Mouse (Mus musculus): ENCODE measurements at regions not wholly inside any gene's neighbourhood (a gene's known extent, or its start where the extent isn't known, plus 50 kb on each side); places are given as distances from the start of the nearest gene placed in this dataset.
"Not testable (repeated sequence)": the region's sequence is repeated elsewhere in the genome, so short reads cannot be mapped to it uniquely, and the experiment has no call there.

GRCm38 (mm10) chr6:18566934-18567333, 52.3 kb upstream of the Cttnbp2 start:
- H3K36me3 ChIP-seq (ENCODE audit: control insufficient read depth, insufficient read depth, low read length); ATAC-seq (ENCODE audit: low FRiP score, low TSS enrichment); H3K4me1 ChIP-seq (ENCODE audit: control insufficient read depth, insufficient read depth, low read length); H3K4me2 ChIP-seq (ENCODE audit: low read length); H3K9me3 ChIP-seq (ENCODE audit: control insufficient read depth, low read length); DNase-seq; H3K4me3 ChIP-seq (replicated peaks; ENCODE audit: low read depth, low read length); H3K27ac ChIP-seq (replicated peaks; ENCODE audit: low read depth, low read length); H3K27me3 ChIP-seq (ENCODE audit: control insufficient read depth, insufficient read depth, low read length); H3K9ac ChIP-seq (replicated peaks; ENCODE audit: low read length): not testable (repeated sequence)
- WGBS: 88% methylated on average over 2 of the region's 2 CpGs

- Histone ChIP-seq H3K27ac (replicated peaks; ENCODE audit: low read depth, low read length) (no peak overlapping the region), H3K9ac (replicated peaks; ENCODE audit: low read length) (no peak overlapping the region), H3K4me3 (replicated peaks; ENCODE audit: low read depth, low read length) (no peak overlapping the region), H3K36me3 (ENCODE audit: control insufficient read depth, insufficient read depth, low read length) (no peaks in the 10 kb centered on the region), H3K4me2 (ENCODE audit: low read length) (no peak overlapping the region), H3K4me1 (ENCODE audit: control insufficient read depth, insufficient read depth, low read length) (no peaks in the 10 kb centered on the region), H3K9me3 (ENCODE audit: control insufficient read depth, low read length) (no peaks in the 10 kb centered on the region), H3K27me3 (ENCODE audit: control insufficient read depth, insufficient read depth, low read length) (no peaks in the 10 kb centered on the region)
- ATAC-seq (ENCODE audit: low FRiP score, low TSS enrichment): no peak
- DNase-seq: no peak
- WGBS: 85% methylated on average over 2 of the region's 2 CpGs
These were observed 54.6 kb upstream of the Cttnbp2 start for GRCm38 (mm10) chr6:18569221-18569620.

DNA sequence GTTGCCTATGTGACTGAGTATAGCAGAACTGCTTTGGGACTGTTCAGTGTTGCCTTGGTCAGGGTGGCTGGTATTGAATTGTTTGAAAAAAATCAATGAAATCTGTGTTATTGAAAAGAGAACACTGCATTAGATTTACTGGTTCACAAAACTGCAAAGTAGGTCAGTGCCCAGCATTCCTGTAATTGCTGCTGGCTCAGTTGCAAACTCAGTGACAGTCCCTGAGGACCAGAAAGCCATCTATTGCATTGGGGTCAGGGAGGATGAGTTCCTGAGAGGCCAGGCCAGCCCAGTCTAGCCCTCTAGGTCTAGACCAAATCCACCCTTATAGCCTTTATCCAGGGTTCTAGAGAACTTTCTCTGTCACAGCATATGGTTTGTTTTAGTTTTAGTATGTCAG, 63.9 kb upstream of the Cttnbp2 start:
- Histone ChIP-seq H3K27me3 (ENCODE audit: control insufficient read depth, insufficient read depth, low read length) (no peaks in the 10 kb centered on the region), H3K36me3 (ENCODE audit: control insufficient read depth, insufficient read depth, low read length) (no peaks in the 10 kb centered on the region), H3K9me3 (ENCODE audit: control insufficient read depth, low read length) (no peaks in the 10 kb centered on the region), H3K27ac (replicated peaks; ENCODE audit: low read depth, low read length) (no peak overlapping the region), H3K4me2 (ENCODE audit: low read length) (no peak overlapping the region), H3K9ac (replicated peaks; ENCODE audit: low read length) (no peak overlapping the region), H3K4me1 (ENCODE audit: control insufficient read depth, insufficient read depth, low read length) (no peaks in the 10 kb centered on the region), H3K4me3 (replicated peaks; ENCODE audit: low read depth, low read length) (no peak overlapping the region)
- no peak for DNase-seq
- no peak for ATAC-seq (ENCODE audit: low FRiP score, low TSS enrichment)

GRCm38 (mm10) chr6:18589436-18589835, 74.8 kb upstream of the Cttnbp2 start:
- ATAC-seq (ENCODE audit: low FRiP score, low TSS enrichment): no peak
- no peak for DNase-seq
- no peaks in the 10 kb centered on the region for H3K4me1 ChIP-seq (ENCODE audit: control insufficient read depth, insufficient read depth, low read length)

GRCm38 (mm10) chr6:18596680-18597079, 82.0 kb upstream of the Cttnbp2 start:
- no peaks in the 10 kb centered on the region for H3K9me3 ChIP-seq (ENCODE audit: control insufficient read depth, low read length)
- no peak overlapping the region for H3K4me2 ChIP-seq (ENCODE audit: low read length)
- no peaks in the 10 kb centered on the region for H3K36me3 ChIP-seq (ENCODE audit: control insufficient read depth, insufficient read depth, low read length)
- ATAC-seq (ENCODE audit: low FRiP score, low TSS enrichment) (peak; percentile 80), DNase-seq (peak; percentile 45)
- H3K27ac ChIP-seq (replicated peaks; ENCODE audit: low read depth, low read length): no peak overlapping the region
- H3K27me3 ChIP-seq (ENCODE audit: control insufficient read depth, insufficient read depth, low read length): no peaks in the 10 kb centered on the region
- H3K4me1 ChIP-seq (ENCODE audit: control insufficient read depth, insufficient read depth, low read length): no peaks in the 10 kb centered on the region
- no peak overlapping the region for H3K4me3 ChIP-seq (replicated peaks; ENCODE audit: low read depth, low read length)
- H3K9ac ChIP-seq (replicated peaks; ENCODE audit: low read length): no peak overlapping the region
- 59% methylated on average over 5 of the region's 5 CpGs for WGBS

More at GRCm38 (mm10) chr6:18589436-18589835, 74.8 kb upstream of the Cttnbp2 start:
- Histone ChIP-seq H3K4me2 (ENCODE audit: low read length) (no peak overlapping the region), H3K9ac (replicated peaks; ENCODE audit: low read length) (no peak overlapping the region), H3K36me3 (ENCODE audit: control insufficient read depth, insufficient read depth, low read length) (no peaks in the 10 kb centered on the region), H3K9me3 (ENCODE audit: control insufficient read depth, low read length) (no peaks in the 10 kb centered on the region), H3K27ac (replicated peaks; ENCODE audit: low read depth, low read length) (no peak overlapping the region), H3K27me3 (ENCODE audit: control insufficient read depth, insufficient read depth, low read length) (no peaks in the 10 kb centered on the region), H3K4me3 (replicated peaks; ENCODE audit: low read depth, low read length) (no peak overlapping the region)

- H3K9ac ChIP-seq (replicated peaks; ENCODE audit: low read length): no peak overlapping the region
- DNase-seq (no peak), ATAC-seq (ENCODE audit: low FRiP score, low TSS enrichment) (no peak)
- no peak overlapping the region for H3K27ac ChIP-seq (replicated peaks; ENCODE audit: low read depth, low read length)
- H3K4me3 ChIP-seq (replicated peaks; ENCODE audit: low read depth, low read length): no peak overlapping the region
- no peaks in the 10 kb centered on the region for H3K27me3 ChIP-seq (ENCODE audit: control insufficient read depth, insufficient read depth, low read length)
- no peak overlapping the region for H3K4me2 ChIP-seq (ENCODE audit: low read length)
- no peaks in the 10 kb centered on the region for H3K36me3 ChIP-seq (ENCODE audit: control insufficient read depth, insufficient read depth, low read length)
- no peaks in the 10 kb centered on the region for H3K9me3 ChIP-seq (ENCODE audit: control insufficient read depth, low read length)
- WGBS: 80% methylated on average over 4 of the region's 4 CpGs
- no peaks in the 10 kb centered on the region for H3K4me1 ChIP-seq (ENCODE audit: control insufficient read depth, insufficient read depth, low read length)
These were observed 85.0 kb upstream of the Cttnbp2 start for GRCm38 (mm10) chr6:18599626-18600025.

GRCm38 (mm10) chr6:18601926-18602325, 87.3 kb upstream of the Cttnbp2 start:
- DNase-seq (no peak), ATAC-seq (ENCODE audit: low FRiP score, low TSS enrichment) (no peak)
- Histone ChIP-seq H3K4me3 (replicated peaks; ENCODE audit: low read depth, low read length) (no peak overlapping the region), H3K4me2 (ENCODE audit: low read length) (no peak overlapping the region), H3K4me1 (ENCODE audit: control insufficient read depth, insufficient read depth, low read length) (no peaks in the 10 kb centered on the region), H3K9me3 (ENCODE audit: control insufficient read depth, low read length) (no peaks in the 10 kb centered on the region), H3K27ac (replicated peaks; ENCODE audit: low read depth, low read length) (no peak overlapping the region), H3K9ac (replicated peaks; ENCODE audit: low read length) (no peak overlapping the region), H3K36me3 (ENCODE audit: control insufficient read depth, insufficient read depth, low read length) (no peaks in the 10 kb centered on the region), H3K27me3 (ENCODE audit: control insufficient read depth, insufficient read depth, low read length) (no peaks in the 10 kb centered on the region)
- 75% methylated on average over 7 of the region's 7 CpGs for WGBS

DNA sequence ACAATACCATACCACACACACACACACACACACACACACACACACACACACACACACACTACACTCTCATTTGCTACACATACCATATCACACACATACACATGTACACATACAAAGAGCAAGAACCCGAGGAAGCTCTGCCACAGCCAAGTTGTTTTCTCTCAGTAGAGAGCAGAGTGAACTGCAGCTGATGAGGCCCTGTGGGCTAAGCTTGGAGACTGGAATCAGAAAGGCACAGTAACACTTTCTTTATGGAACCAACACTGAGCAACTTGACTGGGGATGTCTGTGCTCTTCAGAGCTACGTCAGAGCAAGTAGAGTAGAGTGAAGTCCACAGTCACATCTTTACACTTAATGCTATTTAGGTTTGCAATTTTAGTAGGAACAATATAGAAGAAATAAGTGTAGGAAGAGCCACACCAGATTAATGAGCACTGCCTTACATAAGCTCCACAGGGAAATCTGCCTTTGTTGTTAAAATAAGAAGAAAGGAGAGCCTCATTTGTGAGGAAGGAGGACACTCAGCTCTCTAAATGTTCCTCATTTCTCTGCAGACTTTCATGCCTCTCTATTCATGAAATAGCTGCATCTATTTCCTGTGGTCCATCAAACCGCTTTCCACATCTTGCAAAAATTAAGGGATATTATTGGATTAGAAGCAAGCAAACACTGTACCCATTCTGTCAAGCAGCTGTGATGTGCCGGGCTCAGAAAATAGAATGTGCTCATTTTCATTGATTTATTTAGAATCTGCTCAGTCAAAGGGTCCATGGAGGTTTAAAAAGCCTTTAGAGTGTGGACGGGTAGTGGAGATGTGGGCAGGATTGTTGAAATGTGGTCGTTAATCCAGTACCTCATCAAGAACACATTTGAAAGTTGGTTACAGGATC, 107.0 kb upstream of the Cttnbp2 start:
- Histone ChIP-seq H3K27me3 (ENCODE audit: control insufficient read depth, insufficient read depth, low read length) (no peaks in the 10 kb centered on the region), H3K27ac (replicated peaks; ENCODE audit: low read depth, low read length) (peak overlapping the region; percentile 34; the same call in 1 of the 2 replicates), H3K4me3 (replicated peaks; ENCODE audit: low read depth, low read length) (no peak overlapping the region), H3K36me3 (ENCODE audit: control insufficient read depth, insufficient read depth, low read length) (no peaks in the 10 kb centered on the region), H3K9ac (replicated peaks; ENCODE audit: low read length) (no peak overlapping the region), H3K4me2 (ENCODE audit: low read length) (no peak overlapping the region), H3K9me3 (ENCODE audit: control insufficient read depth, low read length) (no peaks in the 10 kb centered on the region), H3K4me1 (ENCODE audit: control insufficient read depth, insufficient read depth, low read length) (no peaks in the 10 kb centered on the region)
- 55% methylated on average over 6 of the region's 6 CpGs for WGBS
- DNase-seq (peak; percentile 15), ATAC-seq (ENCODE audit: low FRiP score, low TSS enrichment) (no peak)

DNA sequence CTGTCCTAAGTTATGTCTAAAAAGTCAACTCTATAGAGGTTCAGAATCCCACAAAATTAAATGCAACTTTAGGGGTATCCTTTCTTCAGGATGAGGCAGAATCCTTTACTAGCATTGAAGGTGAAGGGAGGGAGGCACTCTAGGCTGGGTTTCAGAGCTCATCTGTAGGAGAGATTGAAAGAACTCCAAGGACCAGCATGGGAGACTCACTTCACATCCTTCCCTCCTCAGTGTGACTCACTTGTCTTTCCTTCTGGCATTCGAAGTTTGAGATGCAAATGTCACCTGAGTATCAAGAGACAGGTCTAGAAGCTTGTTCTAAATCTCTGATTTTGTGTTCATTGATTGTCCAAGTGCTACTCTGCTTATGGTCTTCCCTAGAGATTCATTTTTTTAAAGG, 113.9 kb upstream of the Cttnbp2 start:
- DNase-seq (no peak), ATAC-seq (ENCODE audit: low FRiP score, low TSS enrichment) (no peak)
- no peaks in the 10 kb centered on the region for H3K9me3 ChIP-seq (ENCODE audit: control insufficient read depth, low read length)
- H3K4me1 ChIP-seq (ENCODE audit: control insufficient read depth, insufficient read depth, low read length): no peaks in the 10 kb centered on the region
- H3K27ac ChIP-seq (replicated peaks; ENCODE audit: low read depth, low read length): no peak overlapping the region
- H3K36me3 ChIP-seq (ENCODE audit: control insufficient read depth, insufficient read depth, low read length): no peaks in the 10 kb centered on the region
- H3K4me3 ChIP-seq (replicated peaks; ENCODE audit: low read depth, low read length): no peak overlapping the region
- H3K4me2 ChIP-seq (ENCODE audit: low read length): no peak overlapping the region
- H3K27me3 ChIP-seq (ENCODE audit: control insufficient read depth, insufficient read depth, low read length): no peaks in the 10 kb centered on the region
- 67% methylated on average over 1 of the region's 1 CpGs for WGBS
- no peak overlapping the region for H3K9ac ChIP-seq (replicated peaks; ENCODE audit: low read length)
